Mouse (Mus musculus) kidney, postnatal 14 days (tissue): ENCODE measurements around the gene Chrm4.

Experiments used
- DNase-seq: peaks from one replicate; pipeline ENCODE4 v3.0.0; 2022; ENCODE audit warnings: mixed read lengths

Chrm4 gene

GRCm38 (mm10) chr2:91964610-91965204 is 37.7 kb downstream of the Chrm4 start:
- DNase-seq, result no peak

DNA sequence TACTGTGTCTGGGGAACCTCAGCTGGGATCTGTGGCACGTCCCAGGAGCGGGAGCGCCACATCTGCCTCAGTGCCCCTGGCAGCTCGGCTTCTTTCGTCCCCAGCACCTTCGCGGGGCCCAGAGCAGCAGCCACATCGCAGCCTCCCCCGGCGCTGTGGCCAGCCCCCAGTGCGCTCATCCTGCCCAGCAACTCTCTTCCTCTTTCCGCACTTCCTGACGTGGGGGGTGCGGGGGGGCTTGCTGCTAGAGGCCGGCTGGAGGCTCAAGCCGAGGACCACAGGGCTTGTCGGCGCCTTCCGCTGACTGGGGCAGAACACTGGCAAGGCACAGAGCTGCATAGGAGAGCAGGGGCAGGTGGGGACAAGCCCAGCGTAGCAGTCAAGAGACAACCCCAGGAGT is 38.4 kb downstream of the Chrm4 start:
- DNase-seq, result peak; percentile 88

DNA sequence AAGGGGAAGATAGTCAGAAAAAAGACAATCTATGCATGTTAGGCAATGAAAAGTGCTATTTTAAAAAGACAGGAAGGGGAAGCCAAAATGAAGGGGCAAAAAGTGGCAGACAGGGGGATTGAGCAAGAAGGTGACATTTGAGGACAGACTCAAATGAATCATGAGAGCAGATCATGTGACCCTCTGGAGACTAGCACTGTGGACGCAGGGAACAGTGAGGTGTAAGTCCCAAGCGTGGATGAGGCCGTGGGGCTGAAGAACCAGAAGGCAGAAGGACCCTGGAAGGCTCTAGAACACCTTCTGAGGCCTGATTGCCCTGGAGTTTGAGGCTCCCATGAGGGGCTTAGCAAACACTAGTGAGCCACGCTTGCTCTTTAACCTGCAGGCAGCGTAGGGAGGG is 39.3 kb downstream of the Chrm4 start:
- DNase-seq, result no peak

DNA sequence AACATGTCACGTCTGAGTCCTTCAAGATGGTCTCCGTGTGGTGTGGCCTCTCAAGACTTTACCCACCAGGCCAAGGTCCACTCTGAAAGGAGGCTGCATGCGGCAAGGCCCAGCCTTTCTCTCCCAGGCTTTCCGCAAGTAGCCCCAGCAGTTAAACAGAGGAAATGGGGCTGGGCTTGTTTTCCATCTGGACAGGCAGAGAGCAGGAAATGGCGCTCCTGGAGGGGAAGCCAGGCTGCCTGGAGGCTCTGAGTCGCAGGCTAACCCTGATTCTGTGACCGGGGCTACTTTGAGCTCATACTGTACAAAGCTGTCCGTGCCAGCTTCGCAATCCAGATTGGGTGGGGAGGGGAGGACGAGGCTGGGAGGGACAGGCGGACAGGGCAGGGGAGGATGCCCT is 40.9 kb downstream of the Chrm4 start:
- DNase-seq, result peak; percentile 71

DNA sequence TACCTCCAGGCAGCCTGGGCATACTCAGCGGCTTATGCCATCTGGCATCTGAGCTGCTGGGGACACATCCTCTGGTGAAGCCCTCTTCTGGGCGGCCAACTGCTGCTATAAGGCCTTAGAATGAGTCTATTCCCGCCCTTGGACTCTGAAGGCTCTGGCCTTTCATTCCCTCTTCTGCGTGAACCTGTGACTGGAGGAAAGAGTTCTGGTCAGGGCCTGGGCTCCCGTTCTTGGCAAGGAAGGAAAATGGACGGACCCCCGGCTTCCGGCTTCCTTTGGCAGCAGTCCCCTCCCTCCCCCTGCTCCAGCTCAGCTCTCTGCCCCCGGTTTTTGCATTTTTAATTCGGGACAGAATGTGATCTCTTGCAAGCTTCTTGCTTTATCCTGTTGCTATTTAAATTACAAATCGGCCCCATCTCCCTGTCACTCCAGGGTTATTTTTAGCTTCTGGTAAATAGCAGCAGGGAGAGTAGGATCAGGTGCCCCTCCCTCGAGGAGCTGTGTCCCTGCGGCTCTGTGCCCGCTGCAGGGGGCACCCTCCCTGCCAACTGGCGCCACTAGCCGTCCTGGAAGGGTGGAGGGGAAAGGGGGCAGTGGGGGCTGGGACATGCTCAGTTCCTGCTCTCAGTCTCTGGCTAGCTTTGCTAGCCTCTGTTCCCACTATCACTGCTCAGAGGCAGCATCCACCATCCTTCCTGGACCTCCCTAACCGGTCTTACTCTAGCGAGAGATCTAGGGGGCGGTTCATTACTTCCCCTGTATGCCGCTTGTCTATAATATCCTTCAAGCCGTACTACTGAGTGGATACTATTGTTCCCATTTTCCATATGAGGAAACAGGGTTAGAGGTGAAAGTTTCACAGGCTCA is 44.4 kb downstream of the Chrm4 start:
- peak; percentile 65 for DNase-seq

- no peak for DNase-seq
Measured at GRCm38 (mm10) chr2:91972121-91972566, 45.1 kb downstream of the Chrm4 start.

- no peak for DNase-seq
Measured at GRCm38 (mm10) chr2:91973416-91974135, 46.5 kb downstream of the Chrm4 start.

- no peak for DNase-seq
Measured at GRCm38 (mm10) chr2:91975581-91976541, 48.8 kb downstream of the Chrm4 start, which contains the start of gene Dgkz. Dgkz (minus strand) TSS chr2:91975864.

GRCm38 (mm10) chr2:91977960-91978359 is 50.9 kb downstream of the Chrm4 start:
- DNase-seq, result no peak
